Mouse (Mus musculus) megakaryocyte, embryonic 14.5 days (primary cell): ENCODE results near the gene Cort. TPM values are rescaled to one million over a fixed set of nuclear protein-coding genes. Genes with fewer than 3 reads are reported as not detected.
"Not testable (repeated sequence)": the region's sequence is repeated elsewhere in the genome, so short reads cannot be mapped to it uniquely, and the experiment has no call there.

Experiments used
- H3K27me3 ChIP-seq: replicated peaks from 2 replicates; pipeline ENCODE3; 2012; ENCODE audit warnings: inconsistent platforms
- H3K36me3 ChIP-seq: replicated peaks from 2 replicates; pipeline ENCODE3; 2012; ENCODE audit warnings: low read length, inconsistent platforms, mixed read lengths
- H3K4me1 ChIP-seq: 2 replicates; pipeline ENCODE4 v1.6.1; 2012; ENCODE audit warnings: inconsistent platforms
- H3K4me3 ChIP-seq: replicated peaks from 2 replicates; pipeline ENCODE3; 2012; ENCODE audit warnings: moderate library complexity, mild to moderate bottlenecking, inconsistent platforms
- H3K9me3 ChIP-seq: 2 replicates; pipeline ENCODE4 v1.6.1; 2012; ENCODE audit warnings: inconsistent platforms
- FLI1 ChIP-seq: IDR thresholded peaks from 2 replicates; pipeline ENCODE4 v1.6.1; 2012; ENCODE audit warnings: low read length, inconsistent platforms, mixed read lengths
- GATA1 ChIP-seq: IDR thresholded peaks from 3 replicates; pipeline ENCODE4 v1.6.1; 2012; ENCODE audit warnings: mixed read lengths, low read length, inconsistent platforms, borderline replicate concordance
- polyA plus RNA-seq: library from polyadenylated mRNA; stranded (reverse); fragments of >175 nt; gene quantifications from 2 replicates; pipeline ENCODE4 v1.2.3, GENCODE M21; 2012; ENCODE audit warnings: low replicate concordance; ENCODE audit not compliant: insufficient read depth

Gene Cort
- polyA plus RNA-seq, 1 experiment = 3.4 TPM

DNA sequence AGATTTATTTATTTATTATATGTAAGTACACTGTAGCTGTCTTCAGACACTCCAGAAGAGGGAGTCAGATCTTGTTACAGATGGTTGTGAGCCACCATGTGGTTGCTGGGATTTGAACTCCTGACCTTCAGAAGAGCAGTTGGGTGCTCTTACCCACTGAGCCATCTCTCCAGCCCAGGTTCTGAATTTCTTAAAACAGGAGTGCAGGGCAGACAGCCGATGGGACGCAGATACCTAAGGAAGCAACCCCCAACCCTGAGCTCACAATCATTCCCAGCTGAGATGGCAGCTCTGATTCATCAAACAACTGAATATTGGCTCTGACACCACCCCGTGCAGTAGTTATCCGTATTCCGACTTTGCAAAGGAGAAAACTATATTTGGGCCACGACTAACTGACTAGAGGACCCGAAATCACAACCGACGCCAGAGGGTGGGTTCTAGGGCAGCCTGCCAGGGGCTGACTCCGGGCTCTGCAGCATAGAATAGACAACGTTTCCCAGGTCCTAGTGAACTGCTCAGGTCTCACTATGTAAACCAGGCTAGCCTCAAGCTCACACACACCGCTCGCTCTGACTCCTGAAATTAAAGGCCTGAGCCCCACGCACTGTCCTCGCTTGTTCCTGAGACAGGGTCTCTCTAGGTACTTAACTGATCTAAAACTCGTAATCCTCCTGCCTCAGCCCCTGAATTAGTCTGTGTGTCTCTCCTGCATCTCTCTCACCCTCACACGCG lies 9.7 kb upstream of the Cort start:
- TF ChIP-seq FLI1 = no peak
- no peak for TF ChIP-seq GATA1
- peaks cover 8% of the 10 kb centered on the region for H3K36me3 ChIP-seq
- H3K4me3 ChIP-seq = peak overlapping the region; percentile 98
- H3K27me3 ChIP-seq = peaks cover 5% of the 10 kb centered on the region
- H3K4me1 ChIP-seq = peaks cover 15% of the 10 kb centered on the region
- no peaks in the 10 kb centered on the region for H3K9me3 ChIP-seq

DNA sequence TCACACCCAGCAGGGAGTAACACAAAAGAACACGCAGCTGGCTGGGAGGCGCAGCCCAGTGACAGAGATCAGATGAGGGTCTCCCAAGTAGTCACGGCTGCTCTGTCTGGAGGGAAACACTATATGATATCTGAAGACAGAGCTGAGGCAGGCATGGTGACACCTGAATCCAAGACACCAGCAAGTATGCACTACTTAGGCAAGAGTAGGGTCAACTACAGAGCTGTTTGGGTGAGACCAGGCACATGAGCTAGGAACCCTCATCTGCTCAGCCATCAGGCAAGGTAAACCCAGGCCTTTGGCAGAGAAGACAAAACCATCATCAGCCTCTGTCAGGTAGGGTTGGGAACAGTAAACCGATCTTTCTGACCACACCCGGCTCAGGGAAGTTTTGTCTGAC lies 6.8 kb upstream of the Cort start:
- Histone ChIP-seq H3K27me3 (no peaks in the 10 kb centered on the region), H3K36me3 (peaks cover 28% of the 10 kb centered on the region), H3K9me3 (no peaks in the 10 kb centered on the region), H3K4me1 (peaks cover 15% of the 10 kb centered on the region), H3K4me3 (no peak overlapping the region)
- TF ChIP-seq GATA1 (no peak), FLI1 (no peak)

- no peaks in the 10 kb centered on the region for H3K9me3 ChIP-seq
- peak overlapping the region; percentile 23 for H3K4me3 ChIP-seq
- peaks cover 16% of the 10 kb centered on the region for H3K4me1 ChIP-seq
- no peak for TF ChIP-seq FLI1
- H3K27me3 ChIP-seq = no peaks in the 10 kb centered on the region
- H3K36me3 ChIP-seq = peaks cover 33% of the 10 kb centered on the region
Observed at GRCm38 (mm10) chr4:149131789-149132565, 5.4 kb upstream of the Cort start.

DNA sequence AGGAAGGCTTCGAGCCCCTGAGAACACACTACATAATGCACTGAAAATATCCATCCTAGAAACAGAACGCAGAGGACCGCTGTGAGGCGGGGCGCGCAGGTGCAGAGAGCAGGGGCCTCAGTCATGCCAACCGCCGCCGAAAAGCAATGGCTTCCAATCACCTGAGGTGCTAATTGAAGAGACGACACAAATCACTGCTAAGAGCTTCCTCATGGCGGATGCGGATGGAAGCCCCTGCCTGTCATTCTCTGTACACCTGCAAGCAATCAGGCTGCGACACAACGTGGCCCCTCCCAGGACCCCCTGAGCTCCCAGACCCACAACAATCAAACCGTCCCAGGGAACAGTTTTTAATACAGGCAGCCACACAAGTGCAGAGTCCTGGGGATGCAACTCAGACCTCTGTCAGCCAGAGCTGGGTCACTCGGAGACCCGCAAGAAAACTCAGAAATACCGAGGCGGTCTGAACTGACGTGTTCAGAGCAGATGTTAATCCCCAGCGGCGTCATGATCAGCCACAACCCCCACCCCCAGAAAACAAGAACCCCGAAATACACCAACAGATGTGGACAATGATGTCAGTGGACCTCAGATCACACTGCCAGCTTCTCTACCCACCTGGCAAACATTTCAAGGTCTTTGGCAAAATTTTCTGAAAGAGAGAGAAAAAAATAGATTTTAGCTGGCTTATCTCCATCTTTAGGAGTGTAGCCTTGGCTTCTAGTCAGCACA lies 4.6 kb upstream of the Cort start:
- no peaks in the 10 kb centered on the region for H3K27me3 ChIP-seq
- H3K36me3 ChIP-seq = peaks cover 41% of the 10 kb centered on the region
- no peaks in the 10 kb centered on the region for H3K9me3 ChIP-seq
- no peak for TF ChIP-seq GATA1
- no peak for TF ChIP-seq FLI1
- H3K4me3 ChIP-seq = no peak overlapping the region
- H3K4me1 ChIP-seq = peaks cover 16% of the 10 kb centered on the region

DNA sequence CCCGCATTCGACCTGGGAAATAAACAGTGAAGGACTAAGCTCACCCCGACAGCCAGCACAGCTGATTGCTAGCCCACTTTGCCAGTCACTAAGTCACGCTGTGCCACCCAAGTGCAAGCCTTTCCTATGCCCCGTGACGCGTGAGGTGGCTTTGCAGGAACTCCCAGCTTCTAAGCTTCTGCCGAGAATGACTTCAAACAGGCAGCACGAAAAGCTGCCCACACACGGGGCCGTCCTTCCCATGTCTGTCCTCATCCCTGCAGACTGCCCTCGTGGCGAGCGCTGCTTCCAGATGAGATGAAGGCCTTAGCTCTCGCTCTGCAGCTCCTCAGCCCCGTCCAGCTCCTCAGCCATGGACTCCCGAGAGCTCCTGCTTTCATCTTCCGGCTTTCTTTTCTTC lies 1.9 kb upstream of the Cort start:
- Histone ChIP-seq H3K36me3 (peaks cover 44% of the 10 kb centered on the region), H3K4me1 (peaks cover 21% of the 10 kb centered on the region), H3K4me3 (no peak overlapping the region), H3K27me3 (no peaks in the 10 kb centered on the region), H3K9me3 (no peaks in the 10 kb centered on the region)
- no peak for TF ChIP-seq GATA1
- no peak for TF ChIP-seq FLI1

- Histone ChIP-seq H3K36me3 (peaks cover 51% of the 10 kb centered on the region), H3K27me3 (no peaks in the 10 kb centered on the region), H3K4me3 (no peak overlapping the region), H3K4me1 (peaks cover 16% of the 10 kb centered on the region), H3K9me3 (no peaks in the 10 kb centered on the region)
- TF ChIP-seq GATA1 (no peak), FLI1 (no peak)
Observed at GRCm38 (mm10) chr4:149126115-149126509, 451 bp downstream of the Cort start.

GRCm38 (mm10) chr4:149125341-149126114 lies 1.0 kb downstream of the Cort start:
- H3K4me1 ChIP-seq = peaks cover 16% of the 10 kb centered on the region
- peaks cover 47% of the 10 kb centered on the region for H3K36me3 ChIP-seq
- no peaks in the 10 kb centered on the region for H3K27me3 ChIP-seq
- no peaks in the 10 kb centered on the region for H3K9me3 ChIP-seq
- H3K4me3 ChIP-seq = no peak overlapping the region
- TF ChIP-seq FLI1 = no peak

- Histone ChIP-seq H3K4me3 (no peak overlapping the region), H3K4me1 (peaks cover 16% of the 10 kb centered on the region), H3K36me3 (peaks cover 44% of the 10 kb centered on the region), H3K9me3 (no peaks in the 10 kb centered on the region), H3K27me3 (no peaks in the 10 kb centered on the region)
- TF ChIP-seq FLI1 = no peak
Observed at GRCm38 (mm10) chr4:149123432-149123831, 3.1 kb downstream of the Cort start.

DNA sequence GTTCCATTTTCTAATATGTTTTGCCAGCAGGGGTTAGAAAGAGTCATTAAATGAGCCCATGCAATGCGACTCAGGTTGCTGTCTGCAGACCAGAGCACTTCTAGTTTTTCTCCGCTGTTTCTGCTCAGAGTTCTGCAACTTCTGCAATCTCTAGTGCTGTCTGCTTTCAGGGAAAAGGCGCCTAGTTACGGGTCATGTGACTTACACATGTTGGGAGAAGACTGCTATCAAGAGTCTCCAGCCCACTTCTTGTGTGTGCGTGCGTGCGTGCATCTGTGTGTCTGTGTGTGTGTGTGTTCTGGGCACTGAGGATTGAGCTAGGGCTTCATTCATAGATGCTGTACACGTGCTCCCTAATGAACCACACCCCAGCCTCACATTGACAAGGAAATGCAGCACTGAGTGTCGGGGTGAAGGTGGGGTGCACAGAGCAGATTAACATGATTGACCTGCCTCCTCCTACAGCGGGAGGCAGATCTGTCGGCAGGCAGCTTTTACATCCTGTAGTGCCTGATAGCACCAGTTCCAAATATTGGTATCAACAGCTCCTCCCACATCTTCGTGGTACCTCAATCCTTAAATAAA lies 6.5 kb downstream of the Cort start:
- not testable (repeated sequence) for H3K4me3 ChIP-seq, H3K9me3 ChIP-seq, H3K27me3 ChIP-seq, H3K4me1 ChIP-seq
- peaks cover 53% of the 10 kb centered on the region for H3K36me3 ChIP-seq
